Mouse (Mus musculus): ENCODE measurements at regions not wholly inside any gene's neighbourhood (a gene's known extent, or its start where the extent isn't known, plus 50 kb on each side); places are given as distances from the start of the nearest gene placed in this dataset.

DNA sequence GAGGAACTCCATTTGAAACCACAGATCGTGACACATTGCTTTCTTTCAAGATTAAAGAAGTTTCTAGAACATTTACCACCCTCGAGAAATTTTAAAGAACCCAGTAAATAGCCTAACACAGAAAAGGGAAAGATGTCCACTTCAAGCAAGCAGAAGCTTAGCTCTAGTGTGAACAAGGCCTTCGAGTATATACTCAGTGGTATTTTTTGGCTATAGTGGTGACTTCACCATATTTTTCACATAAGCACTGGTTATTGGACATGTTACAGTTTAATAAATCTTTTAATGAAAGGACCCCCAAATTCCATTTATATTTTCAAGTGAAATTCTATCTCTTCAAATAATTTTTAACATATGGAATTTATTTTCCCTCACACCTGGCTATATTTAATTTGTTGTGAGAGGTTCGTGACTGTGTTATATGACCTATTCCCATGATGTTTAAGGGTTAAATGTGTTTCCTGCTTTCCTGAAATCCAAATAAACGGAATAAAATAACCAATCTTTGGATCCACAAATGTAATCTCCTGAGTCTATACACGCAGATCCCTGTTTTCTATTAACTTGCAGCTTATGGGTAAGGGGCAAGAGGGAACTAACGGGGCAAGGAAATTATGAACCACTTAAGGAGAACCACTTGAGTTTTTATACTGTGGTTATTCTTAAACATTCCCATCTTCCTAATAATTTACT, 60.6 kb upstream of the Tas2r134 start:
- no peak for DNase-seq (ENCODE audit: low spot score in 2 of 2)

DNA sequence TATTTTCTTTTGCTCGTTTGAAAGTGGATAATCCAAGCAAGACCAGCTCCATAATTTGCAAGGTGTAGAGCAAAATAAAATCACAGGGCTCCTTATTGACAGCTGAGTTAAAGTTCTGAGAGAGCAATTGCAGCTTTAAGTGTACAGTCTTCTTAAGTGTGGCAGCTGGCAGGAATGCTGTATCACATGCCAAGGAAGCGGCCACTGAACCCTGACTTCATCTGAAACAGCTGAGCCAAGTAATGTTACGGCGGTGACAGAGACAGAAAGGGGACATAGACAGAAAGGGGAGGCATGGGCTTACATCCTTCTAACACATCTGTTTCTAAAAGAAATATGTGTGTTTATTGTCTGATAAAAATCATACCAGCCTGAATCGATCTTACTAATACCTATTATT, 63.4 kb upstream of the Tas2r134 start:
- no peak for DNase-seq (ENCODE audit: low spot score in 2 of 2)

DNA sequence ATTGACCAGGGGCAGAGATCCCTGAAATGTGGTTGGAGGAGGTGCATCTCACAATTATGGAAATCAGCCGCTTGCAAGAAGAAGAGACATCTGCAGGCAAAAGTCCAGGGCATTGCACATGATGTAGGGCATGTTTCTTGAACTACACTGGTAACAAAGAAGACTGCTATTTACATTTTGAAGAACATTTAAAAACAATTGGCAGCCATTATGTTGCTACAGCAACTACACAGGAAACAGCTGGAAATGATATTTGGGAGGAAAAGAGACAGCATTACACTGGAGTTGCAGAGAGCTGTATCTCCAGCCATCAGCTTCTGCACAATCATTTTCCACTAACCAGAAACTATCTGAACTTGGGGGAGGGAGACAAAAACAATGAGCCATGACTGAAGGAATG, 64.1 kb upstream of the Tas2r134 start:
- DNase-seq (ENCODE audit: low spot score in 2 of 2): no peak

DNA sequence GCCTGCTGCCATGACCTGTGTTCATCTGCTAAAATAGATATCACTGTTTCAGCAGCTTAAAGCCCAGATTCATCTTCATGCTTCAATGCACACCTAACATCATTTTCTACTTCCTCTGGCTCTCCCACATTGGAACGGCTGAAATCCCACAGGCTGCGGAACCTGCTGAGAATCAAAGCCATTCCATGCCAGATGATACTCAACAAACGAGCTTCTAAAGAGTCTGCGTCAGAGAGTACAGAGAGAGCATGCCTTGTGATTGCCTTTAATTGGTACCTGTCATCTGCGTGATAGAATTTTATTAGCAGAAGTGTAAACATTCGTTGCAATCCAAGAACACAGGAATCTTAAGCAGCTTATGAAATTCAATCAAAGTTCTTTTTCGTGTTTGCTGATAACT, 76.4 kb upstream of the Tas2r134 start:
- DNase-seq (ENCODE audit: low spot score in 2 of 2): no peak

DNA sequence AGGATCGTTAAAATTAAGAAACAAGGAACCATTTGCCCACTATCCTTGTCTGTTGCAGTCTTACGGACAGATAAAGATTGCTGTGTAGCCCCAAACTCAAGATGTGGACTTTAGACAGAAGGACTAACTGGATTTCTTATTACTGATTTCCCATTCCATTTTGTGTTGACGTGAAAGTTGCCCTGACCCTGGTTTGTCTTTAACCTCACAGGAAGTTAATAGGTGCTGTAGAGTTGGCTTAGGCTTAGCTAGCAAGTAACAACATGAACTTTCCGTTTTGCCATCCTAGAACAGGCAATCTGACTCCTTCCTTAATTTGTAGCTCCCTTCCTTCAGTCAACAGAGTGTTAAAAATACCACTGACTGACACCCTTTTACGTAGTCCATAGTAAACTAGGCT, 78.2 kb upstream of the Tas2r134 start:
- DNase-seq (ENCODE audit: low spot score in 2 of 2): no peak

DNA sequence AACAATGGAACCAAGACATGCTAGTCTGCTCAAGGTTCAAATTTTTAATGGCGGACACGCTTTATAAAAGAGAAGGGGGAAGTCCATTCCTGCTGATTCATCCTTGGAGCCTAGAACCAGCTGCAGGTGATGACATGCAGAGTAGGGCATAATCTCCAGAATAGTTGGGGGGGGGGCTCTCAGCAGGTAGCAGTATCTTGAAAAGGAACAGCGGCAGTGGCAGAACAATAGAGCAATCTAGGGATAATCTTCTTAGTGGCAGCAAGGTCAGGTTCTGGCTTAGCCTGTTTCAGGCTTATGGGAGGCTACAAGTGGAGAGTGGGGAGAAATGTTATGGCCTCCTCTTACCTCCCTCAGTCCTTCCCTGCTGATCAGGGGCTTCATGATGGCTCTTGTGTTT, 81.1 kb upstream of the Tas2r134 start:
- no peak for DNase-seq (ENCODE audit: low spot score in 2 of 2)

DNA sequence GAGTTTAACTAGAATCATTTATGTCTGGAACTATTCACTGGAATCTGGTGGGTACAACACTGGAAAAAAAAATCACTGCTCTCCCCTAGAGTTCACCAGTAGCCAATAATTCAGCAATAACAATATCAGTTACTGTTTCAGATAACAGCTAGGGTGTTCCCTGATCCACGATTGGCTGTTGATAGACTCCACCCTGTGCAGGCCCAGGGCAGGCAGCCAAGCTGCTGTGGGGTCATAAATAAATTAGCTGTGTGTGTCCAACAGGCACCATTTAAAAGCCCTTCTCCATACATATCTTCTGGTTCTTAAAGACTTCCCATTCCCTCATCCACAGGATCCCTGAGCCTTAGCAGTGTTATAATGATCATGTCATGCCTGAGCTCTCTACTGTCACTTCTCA, 83.4 kb upstream of the Tas2r134 start:
- no peak for DNase-seq (ENCODE audit: low spot score in 2 of 2)

DNA sequence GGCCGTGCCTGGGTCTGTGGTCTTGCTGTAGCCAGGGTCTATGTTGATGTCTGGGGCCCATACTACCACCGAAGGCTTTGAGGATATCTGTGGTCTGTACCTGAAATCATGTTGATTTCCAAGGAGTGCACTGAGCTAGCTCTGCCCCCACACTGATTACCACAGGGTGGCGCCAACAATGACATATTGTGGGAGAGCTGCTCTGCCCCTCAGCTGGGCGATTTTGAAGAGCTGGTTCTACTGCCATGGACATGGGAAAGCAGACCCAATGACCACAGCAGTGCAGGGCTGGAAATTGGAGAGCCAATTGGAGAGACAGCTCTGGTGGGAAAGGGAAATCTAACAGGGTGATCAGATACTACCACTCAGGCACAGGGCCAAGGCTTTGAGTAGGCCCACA, 85.0 kb upstream of the Tas2r134 start:
- DNase-seq (ENCODE audit: low spot score in 2 of 2): peak; percentile 5 to 20

DNA sequence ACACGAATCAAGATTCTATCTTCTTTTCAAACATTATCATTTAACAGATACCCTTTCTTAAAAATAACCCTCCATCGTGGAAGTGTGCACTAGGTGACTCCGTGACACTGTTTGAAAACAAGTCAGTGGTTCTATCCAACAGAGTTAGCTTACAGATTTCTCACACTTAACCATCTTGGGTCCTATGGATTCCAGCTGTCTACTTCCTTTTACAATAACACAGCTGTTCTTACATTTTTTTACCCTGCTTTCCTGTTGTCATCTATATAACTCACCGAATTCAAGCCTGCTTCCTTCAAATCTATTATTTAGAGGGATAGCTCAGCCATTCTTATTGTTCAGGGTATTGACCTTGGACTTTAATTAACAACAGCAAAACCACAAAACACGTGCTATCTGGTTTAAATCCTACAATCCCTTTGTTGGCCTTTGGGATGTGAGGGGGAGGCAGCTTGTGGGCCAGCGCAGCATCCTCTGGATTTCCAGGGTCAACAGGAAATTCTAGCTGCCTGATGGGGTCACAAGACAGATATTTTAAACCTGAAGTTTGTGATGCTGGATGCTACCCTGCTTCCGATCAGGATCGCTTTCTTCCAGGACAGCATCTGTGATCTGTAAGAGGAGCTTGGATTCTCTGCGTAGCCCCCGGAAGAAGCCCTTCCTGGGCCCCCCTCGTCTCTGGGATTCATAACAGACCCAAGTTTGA, 94.4 kb upstream of the Tas2r134 start:
- no peak for DNase-seq (ENCODE audit: low spot score in 2 of 2)

DNA sequence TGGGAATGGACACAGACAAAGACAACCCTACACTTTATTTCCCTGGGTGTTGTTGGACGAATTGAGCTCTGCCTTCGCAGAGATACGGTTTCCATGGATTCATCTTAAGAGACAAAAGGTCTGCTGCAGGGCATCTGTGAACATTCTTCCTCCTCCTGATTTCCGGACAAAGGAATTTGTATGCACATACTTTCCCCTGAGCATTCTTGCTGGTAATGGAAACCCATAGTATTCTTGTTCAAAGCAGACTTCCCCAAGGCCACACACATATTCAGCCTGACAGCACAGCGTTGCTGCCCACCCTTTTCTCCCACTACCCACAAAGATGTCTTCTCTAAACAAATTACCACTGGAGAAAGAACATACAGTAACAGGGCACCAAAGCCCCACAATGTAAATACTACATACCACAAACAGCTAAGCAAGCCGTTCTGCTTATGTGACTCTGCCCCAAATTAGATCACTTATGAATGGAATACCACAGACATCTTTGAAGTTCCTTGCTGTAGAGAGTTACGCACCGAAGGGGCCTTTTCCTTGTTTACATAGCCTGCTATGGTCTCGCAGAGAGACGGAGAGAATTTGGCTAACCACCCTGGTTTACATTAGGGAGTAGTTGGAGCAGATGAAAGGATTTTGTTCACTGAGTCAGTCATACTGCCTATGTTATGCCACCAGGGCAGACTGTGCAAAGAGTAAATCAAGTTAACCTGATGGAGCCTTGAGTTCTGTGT, 96.0 kb upstream of the Tas2r134 start:
- no peak for DNase-seq (ENCODE audit: low spot score in 2 of 2)

DNA sequence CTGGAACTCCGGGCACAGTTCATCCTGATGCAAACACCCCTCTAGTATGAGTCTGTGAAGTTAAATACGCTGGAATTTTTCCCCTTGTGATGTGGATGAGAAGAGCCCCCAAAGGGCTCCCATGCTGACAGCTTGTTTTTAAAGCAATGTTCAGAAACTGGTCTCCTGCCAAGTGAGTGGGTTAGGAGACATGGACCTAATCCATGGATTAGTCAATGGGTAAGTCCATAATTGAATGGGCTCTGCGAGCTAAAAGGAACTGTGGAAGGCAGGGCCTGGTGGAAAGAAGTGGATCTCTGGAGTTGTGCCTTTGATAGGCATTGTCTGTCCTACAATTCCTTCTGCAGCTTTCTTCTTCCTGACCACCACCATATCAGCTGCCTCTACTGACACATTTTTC, 104.5 kb upstream of the Tas2r134 start:
- DNase-seq (ENCODE audit: low spot score in 2 of 2): no peak

DNA sequence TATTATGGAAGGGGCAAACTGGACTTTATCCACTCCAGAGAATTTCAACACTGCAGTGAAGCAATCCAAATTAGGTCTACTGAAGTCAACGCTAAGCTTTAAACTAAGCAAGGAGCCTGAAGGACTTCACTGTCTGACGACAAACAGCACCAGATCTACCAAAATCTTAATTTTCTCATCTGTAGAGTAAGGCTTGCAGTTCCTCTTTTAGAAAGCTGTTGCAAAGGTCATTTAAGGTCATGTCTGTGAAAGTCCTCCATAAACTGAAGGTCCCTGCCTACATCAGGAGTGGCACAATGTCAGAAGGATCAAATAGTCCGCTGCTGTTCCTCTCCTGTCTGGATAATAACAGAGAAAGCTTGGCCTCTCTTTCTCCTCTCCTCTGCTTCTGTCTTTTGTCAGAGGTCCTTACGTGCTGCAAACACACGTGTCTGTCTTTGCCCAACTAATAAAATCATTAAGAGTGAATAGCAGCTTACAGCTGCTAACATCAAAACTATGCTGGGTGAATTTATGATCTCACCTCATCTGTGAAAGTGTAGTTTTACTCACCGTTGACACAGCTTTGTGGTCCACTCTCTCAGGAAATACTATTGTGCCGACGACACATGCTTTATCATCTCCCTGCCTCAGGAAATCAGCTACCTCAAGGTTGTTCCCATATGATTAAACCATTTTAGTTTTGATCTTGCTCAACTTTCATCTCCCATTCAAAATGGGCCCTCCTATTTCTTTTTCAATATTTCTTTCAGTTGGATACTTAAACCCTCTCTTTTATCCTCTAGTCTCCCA, 117.9 kb upstream of the Tas2r134 start:
- no peak for DNase-seq (ENCODE audit: low spot score in 2 of 2)

DNA sequence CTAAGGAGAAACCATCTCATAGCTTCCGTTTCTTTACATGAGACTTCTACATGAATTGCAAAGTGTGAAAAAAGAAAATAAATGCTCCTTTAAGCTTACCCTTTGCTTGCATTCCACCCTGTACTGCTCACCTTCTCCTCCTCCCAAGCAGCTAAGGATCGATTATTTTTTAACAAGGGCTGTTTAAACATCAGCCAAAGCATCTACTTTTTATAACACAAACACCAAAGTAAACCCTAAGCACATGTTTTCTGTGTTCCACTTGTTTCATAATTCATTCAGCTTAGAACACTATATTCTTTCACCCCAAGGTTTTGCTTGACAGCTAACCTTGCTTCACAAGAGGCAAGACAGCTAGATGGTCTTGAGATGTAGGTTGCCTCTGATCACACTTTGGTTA, 129.4 kb upstream of the Tas2r134 start:
- DNase-seq (ENCODE audit: low spot score in 2 of 2): no peak

DNA sequence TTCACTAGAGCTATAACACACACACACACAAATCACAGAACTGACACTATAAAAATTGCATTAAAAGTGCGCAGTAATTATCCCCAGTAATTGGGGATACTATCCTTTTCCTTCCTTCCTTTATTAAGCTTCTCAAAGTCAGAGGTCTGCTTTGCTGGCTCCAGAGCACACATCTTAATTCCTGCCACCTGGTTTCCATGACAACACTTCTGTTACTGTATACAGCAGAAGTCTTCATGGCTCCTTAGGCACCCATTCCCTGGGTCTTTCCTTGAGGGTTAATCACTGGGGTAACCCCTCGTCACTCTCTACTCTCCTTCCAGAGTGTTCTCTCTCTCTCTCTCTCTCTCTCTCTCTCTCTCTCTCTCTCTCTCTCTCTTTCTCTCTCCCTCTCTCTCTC, 153.6 kb upstream of the Tas2r134 start:
- no peak for DNase-seq (ENCODE audit: low spot score in 2 of 2)

DNA sequence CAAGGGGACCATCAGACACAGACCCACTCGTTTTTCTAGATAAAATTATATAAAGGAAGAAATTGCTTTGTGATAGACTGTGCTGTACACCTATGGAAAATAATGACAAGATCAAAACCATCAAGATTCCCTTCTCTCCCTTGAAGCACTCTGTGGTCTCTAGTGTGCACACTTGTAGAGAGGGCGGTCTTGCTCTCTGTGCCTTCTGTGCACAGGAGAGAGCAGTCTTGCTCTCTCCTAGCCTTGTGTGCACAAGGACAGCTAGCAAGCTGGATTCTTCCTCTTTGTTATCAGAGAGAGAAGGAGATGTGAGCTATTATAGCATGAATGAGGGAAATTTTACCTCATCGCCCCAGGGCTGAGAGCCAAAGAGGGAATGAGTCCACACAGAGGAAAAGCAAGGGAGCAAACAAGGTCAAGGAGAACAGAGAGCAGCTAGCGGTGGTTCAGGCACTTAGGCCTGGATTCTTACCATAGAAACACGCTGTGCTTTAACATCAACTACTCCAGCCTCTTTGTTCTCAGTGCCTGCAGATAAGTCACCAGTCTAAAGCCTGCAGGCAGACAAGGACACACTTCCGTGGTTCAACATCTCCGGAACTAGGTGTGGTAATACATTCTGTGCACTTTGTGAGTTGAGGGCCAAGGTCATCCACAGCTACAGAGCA, 160.2 kb upstream of the Tas2r134 start:
- peak; percentile 26 to 28 for DNase-seq (ENCODE audit: low spot score in 2 of 2)

DNA sequence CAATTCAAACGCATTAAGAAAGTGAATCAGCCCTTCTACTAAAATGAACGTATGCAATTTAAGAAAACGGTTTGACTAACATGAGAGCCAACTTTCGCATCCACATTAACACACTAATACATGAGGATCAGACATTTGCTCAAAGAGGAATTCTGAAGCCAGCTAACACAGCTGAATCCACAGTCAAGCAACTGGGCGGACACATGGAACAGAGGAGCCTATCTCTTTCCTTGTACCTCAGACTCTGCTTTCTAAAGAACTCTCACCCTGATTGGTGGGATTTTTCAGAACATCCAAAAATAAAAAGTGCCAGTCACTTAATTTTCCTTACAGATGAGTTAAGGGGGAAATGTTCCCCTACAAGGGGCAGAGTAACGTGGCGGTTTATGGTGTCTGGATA, 161.3 kb upstream of the Tas2r134 start:
- no peak for DNase-seq (ENCODE audit: low spot score in 2 of 2)

DNA sequence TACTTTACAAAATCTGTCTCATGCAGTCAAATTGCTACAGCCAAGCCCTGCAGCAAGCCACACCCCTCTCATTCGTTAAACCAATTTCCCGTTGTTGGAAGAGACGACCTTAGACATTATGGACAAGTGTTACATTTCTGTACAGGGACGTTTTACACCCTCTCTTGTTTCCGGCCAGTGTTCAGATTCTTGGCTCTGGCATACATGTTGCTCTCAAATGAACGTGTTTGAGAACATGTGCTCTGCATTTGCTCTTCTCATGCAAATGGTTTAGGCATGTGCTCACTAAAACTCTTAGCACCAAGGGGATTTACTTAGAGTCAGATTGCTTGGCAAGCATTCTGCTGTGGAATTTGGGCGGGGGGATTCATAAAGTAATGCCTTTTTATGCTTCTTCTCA, 161.7 kb upstream of the Tas2r134 start:
- no peak for DNase-seq (ENCODE audit: low spot score in 2 of 2)

DNA sequence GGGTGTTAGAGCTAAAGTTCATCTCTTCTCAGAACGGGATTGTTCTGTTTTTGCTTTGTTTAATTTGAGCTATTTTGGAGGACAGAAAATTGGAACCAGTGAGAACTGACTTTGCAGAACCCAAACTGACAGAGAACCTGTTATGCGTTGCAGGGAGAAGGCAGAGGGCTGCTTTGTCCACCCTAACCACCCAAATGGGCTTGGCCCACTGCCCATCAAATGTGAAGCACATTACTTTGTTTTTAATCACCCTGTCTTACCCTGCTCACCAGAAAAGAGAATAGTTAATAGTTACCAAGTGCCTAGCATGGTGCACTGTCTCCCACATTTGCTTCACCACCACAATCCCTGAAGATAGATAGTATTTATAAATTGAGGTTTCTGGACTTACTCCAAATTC, 163.0 kb upstream of the Tas2r134 start:
- no peak for DNase-seq (ENCODE audit: low spot score in 2 of 2)

DNA sequence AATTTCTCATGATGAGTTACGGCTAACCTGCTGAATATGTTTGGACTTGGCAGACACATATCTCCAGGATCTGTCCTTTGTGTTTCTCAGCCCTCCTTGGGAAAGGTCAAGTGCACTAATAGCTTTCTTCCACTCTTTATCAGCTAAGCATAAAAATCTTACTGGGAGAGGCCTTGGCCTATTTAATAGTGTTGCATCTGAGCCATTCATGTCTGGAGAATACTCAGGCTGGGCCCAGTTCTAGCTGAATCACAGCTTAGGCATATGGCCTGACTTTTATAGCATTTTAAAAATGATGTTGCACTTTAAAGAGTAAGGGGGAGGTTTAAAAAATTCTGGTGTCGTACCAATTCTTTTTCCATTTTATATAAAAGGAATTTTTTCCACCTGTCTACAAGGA, 166.4 kb upstream of the Tas2r134 start:
- DNase-seq (ENCODE audit: low spot score in 2 of 2): peak in 1 of 2 experiments; percentile 10

DNA sequence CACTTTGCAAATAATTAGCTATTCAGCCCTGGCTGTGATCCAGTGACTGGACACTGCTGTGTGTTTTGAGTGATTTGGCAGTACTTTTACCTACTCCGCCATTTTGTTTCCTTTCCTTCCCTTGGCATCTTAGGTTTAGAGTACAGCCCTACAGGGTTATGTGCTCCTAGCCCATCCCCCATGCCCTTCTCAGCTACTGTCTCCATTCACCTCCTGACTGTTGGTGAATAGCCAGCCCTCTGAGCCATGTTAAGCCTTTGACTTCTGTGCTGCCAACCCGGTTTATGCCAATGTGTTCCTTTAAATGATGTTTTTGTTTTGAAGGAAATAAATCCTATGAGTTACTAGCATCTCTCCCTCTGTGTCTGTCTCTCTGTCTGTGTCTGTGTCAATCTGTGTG, 167.8 kb upstream of the Tas2r134 start:
- DNase-seq (ENCODE audit: low spot score in 2 of 2): no peak

DNA sequence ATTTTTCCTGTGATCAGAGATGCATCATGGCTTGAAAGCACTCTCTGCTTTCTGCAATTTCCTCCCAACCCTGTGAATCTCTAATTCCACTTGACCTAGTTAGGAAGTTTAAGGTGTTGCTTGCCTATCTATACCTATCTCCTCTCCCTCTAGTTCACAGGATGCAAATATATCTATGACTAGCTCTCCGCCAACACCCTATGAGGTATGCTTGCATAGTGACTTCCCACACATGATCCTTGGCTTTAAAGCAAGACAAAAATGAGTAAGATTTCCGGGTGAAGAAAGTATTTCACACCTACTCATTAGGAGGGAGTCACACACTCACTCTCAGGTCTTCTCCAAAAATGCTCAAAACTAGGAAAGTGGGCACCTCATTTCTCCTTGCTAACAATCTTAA, 169.6 kb upstream of the Tas2r134 start:
- DNase-seq (ENCODE audit: low spot score in 2 of 2): no peak

Measured in adrenal gland, adult 18-20 months (tissue).